Mouse (Mus musculus) adrenal gland, postnatal 4 days (tissue): ENCODE measurements around the gene Clec3b. TPM values are rescaled to one million over a fixed set of nuclear protein-coding genes. Genes with fewer than 3 reads are reported as not detected.

Experiments
- total RNA-seq, 2 experiments: library from RNA; stranded (reverse); gene quantifications; 2 replicates each; pipeline ENCODE4 v1.2.3; 2021

The Clec3b gene
- total RNA-seq, 2 experiments from 2014 or later = 37.2 to 44.0 TPM

Other genes with a start within 250 kb of the Clec3b start
- gene Zfp105, start 227.9 kb upstream of the Clec3b start, total RNA-seq = 10 to 100 TPM in 1 of 2 experiments, 1 to 10 TPM in 1; 10.0 to 13.4 TPM
- gene 1110059G10Rik, start 199.9 kb upstream of the Clec3b start, total RNA-seq = 10 to 100 TPM; 35.7 to 45.3 TPM
- gene Kif15, start 199.9 kb upstream of the Clec3b start, total RNA-seq = 10 to 100 TPM; 21.2 to 26.0 TPM
- gene Tmem42, start 129.6 kb upstream of the Clec3b start, total RNA-seq = 10 to 100 TPM; 24.5 to 29.4 TPM
- 1 to 10 TPM; 1.3 to 1.4 TPM for gene Tgm4, start 116.2 kb upstream of the Clec3b start, total RNA-seq
- gene Zdhhc3, start 37.7 kb upstream of the Clec3b start, total RNA-seq = 10 to 100 TPM; 77.9 to 81.1 TPM
- 10 to 100 TPM; 55.3 to 60.2 TPM for gene Exosc7, start 37.7 kb upstream of the Clec3b start, total RNA-seq
- 1 to 10 TPM in 1 of 2 experiments, under 1 TPM in 1; 0.73 to 2.6 TPM for gene Cdcp1, start 65.1 kb downstream of the Clec3b start, total RNA-seq
- 10 to 100 TPM; 25.0 to 25.7 TPM for gene Tmem158, start 109.8 kb downstream of the Clec3b start, total RNA-seq
- 10 to 100 TPM; 74.0 to 84.9 TPM for gene Lars2, start 216.0 kb downstream of the Clec3b start, total RNA-seq